Mouse (Mus musculus) adrenal gland, postnatal 36 days (tissue): ENCODE measurements around the gene Chrm5. TPM values are rescaled to one million over a fixed set of nuclear protein-coding genes. Genes with fewer than 3 reads are reported as not detected.
"Not testable (repeated sequence)": the region's sequence is repeated elsewhere in the genome, so short reads cannot be mapped to it uniquely, and the experiment has no call there.

Experiments used
- DNase-seq, 2 experiments: peaks; one replicate each; pipeline ENCODE4 v3.0.0; 2021; ENCODE audit warnings: mixed read lengths in 1 of 2
- total RNA-seq, 2 experiments: library from RNA; stranded (reverse); gene quantifications; 2 replicates each; pipeline ENCODE4 v1.2.3; 2021

The Chrm5 gene
- total RNA-seq, 2 experiments from 2014 or later: not detected

GRCm38 (mm10) chr2:112481564-112481963 is 995 bp upstream of the Chrm5 start:
- DNase-seq: peak in 1 of 2 experiments; percentile 22

- DNase-seq: no peak
Measured at GRCm38 (mm10) chr2:112476554-112476953, 4.0 kb downstream of the Chrm5 start.

- no peak for DNase-seq
Measured at GRCm38 (mm10) chr2:112474997-112475724, 5.4 kb downstream of the Chrm5 start.

- DNase-seq: no peak
Measured at GRCm38 (mm10) chr2:112472076-112472475, 8.5 kb downstream of the Chrm5 start.

GRCm38 (mm10) chr2:112470961-112471381 is 9.6 kb downstream of the Chrm5 start:
- no peak for DNase-seq

- no peak for DNase-seq
Measured at GRCm38 (mm10) chr2:112469542-112469941, 11.0 kb downstream of the Chrm5 start.

- no peak for DNase-seq
Measured at GRCm38 (mm10) chr2:112460557-112460956, 20.0 kb downstream of the Chrm5 start.

GRCm38 (mm10) chr2:112454862-112455564 is 25.6 kb downstream of the Chrm5 start, which contains the start of gene Emc7:
Gene Emc7 (plus strand): TSS chr2:112454997.
- peak; percentile 99 to 100 for DNase-seq

- no peak for DNase-seq
Measured at GRCm38 (mm10) chr2:112454125-112454861, 26.3 kb downstream of the Chrm5 start.

GRCm38 (mm10) chr2:112452513-112452912 is 28.1 kb downstream of the Chrm5 start:
- not testable (repeated sequence) for DNase-seq

- peak; percentile 7 to 22 for DNase-seq
Measured at GRCm38 (mm10) chr2:112449597-112450296, 30.8 kb downstream of the Chrm5 start.

- no peak for DNase-seq
Measured at GRCm38 (mm10) chr2:112448510-112449059, 32.0 kb downstream of the Chrm5 start.

- DNase-seq: not testable (repeated sequence)
Measured at GRCm38 (mm10) chr2:112448046-112448445, 32.5 kb downstream of the Chrm5 start.

- DNase-seq: no peak
Measured at GRCm38 (mm10) chr2:112445511-112445910, 35.1 kb downstream of the Chrm5 start.

GRCm38 (mm10) chr2:112443491-112443890 is 37.1 kb downstream of the Chrm5 start:
- no peak for DNase-seq

- DNase-seq: no peak
Measured at GRCm38 (mm10) chr2:112437589-112437988, 43.0 kb downstream of the Chrm5 start.

- DNase-seq: no peak
Measured at GRCm38 (mm10) chr2:112436292-112436691, 44.3 kb downstream of the Chrm5 start.

GRCm38 (mm10) chr2:112433359-112433758 is 47.2 kb downstream of the Chrm5 start:
- no peak for DNase-seq

GRCm38 (mm10) chr2:112432523-112432922 is 48.0 kb downstream of the Chrm5 start:
- no peak for DNase-seq

GRCm38 (mm10) chr2:112430403-112430802 is 50.2 kb downstream of the Chrm5 start:
- DNase-seq: no peak

- DNase-seq: no peak
Measured at GRCm38 (mm10) chr2:112429665-112430064, 50.9 kb downstream of the Chrm5 start.
